Mouse (Mus musculus): Measurements from ENCODE around the gene Acr.

Acr gene

GRCm38 (mm10) chr15:89622312-89622958 lies 54.3 kb downstream of the Acr start:
- peak; percentile 49 for DNase-seq (ENCODE audit: low read depth, low spot score)

- DNase-seq (ENCODE audit: low read depth, low spot score) = no peak
Measured at GRCm38 (mm10) chr15:89622959-89623625, 55.0 kb downstream of the Acr start.

GRCm38 (mm10) chr15:89623626-89623959 lies 55.5 kb downstream of the Acr start:
- peak; percentile 65 for DNase-seq (ENCODE audit: low read depth, low spot score)

Measured in CD4-positive, CD25-positive, alpha-beta regulatory T cell, adult 2 months (primary cell).